Mouse (Mus musculus) gastrocnemius, adult 2 months (tissue): ENCODE data around the gene Rasgef1b. TPM values are rescaled to one million over a fixed set of nuclear protein-coding genes. Genes with fewer than 3 reads are reported as not detected.

Source experiments
- DNase-seq: peaks from one replicate; pipeline ENCODE4 v3.0.0; 2022
- H3K27ac ChIP-seq: fragments of 200-600 bp; 2 replicates; pipeline ENCODE4 v1.8.1; 2022; ENCODE audit warnings: mild to moderate bottlenecking
- H3K4me3 ChIP-seq: fragments of 200-600 bp; 2 replicates; pipeline ENCODE4 v1.8.1; 2022; ENCODE audit warnings: mild to moderate bottlenecking, moderate library complexity
- CTCF ChIP-seq: fragments of 200-600 bp; IDR thresholded peaks from 2 replicates; pipeline ENCODE4 v1.8.1; 2022; ENCODE audit warnings: antibody characterized with exemption, mild to moderate bottlenecking, moderate library complexity
- intact Hi-C: fragments of 180-260 bp; cut with DNase I; formaldehyde crosslinking; loops from one replicate; pipeline ENCODE4 v1.15.1; 2025
- total RNA-seq, 2 experiments: library from RNA; stranded (reverse); gene quantifications; 2 replicates each; pipeline ENCODE4 v1.2.3; 2021

Gene Rasgef1b
- total RNA-seq, 2 experiments from 2014 or later, result 0.26 to 0.47 TPM

- intact Hi-C loops, result no loop called here
- TF ChIP-seq CTCF, result no peak
These were observed 380.5 kb downstream of the Rasgef1b start for GRCm38 (mm10) chr5:99348257-99348849.

GRCm38 (mm10) chr5:99342527-99342926 is 386.3 kb downstream of the Rasgef1b start:
- no peak for DNase-seq
- no peak overlapping the region for H3K4me3 ChIP-seq
- intact Hi-C loops, result no loop called here
- TF ChIP-seq CTCF, result no peak
- H3K27ac ChIP-seq, result no peak overlapping the region

More at GRCm38 (mm10) chr5:99348257-99348849, 380.5 kb downstream of the Rasgef1b start:
- DNase-seq, result peak; percentile 85
- H3K27ac ChIP-seq, result no peak overlapping the region
- no peak overlapping the region for H3K4me3 ChIP-seq

- DNase-seq, result no peak
- peak overlapping the region; percentile 69 for H3K4me3 ChIP-seq
- H3K27ac ChIP-seq, result peak overlapping the region; percentile 64
- intact Hi-C loops, result no loop called here
- TF ChIP-seq CTCF, result no peak
These were observed 388.4 kb downstream of the Rasgef1b start for GRCm38 (mm10) chr5:99340311-99340989.

GRCm38 (mm10) chr5:99339790-99340189 is 389.1 kb downstream of the Rasgef1b start:
- Histone ChIP-seq H3K4me3 (peak overlapping the region; percentile 69), H3K27ac (peak overlapping the region; percentile 64)
- peak; percentile 75 for DNase-seq
- TF ChIP-seq CTCF, result no peak
- intact Hi-C loops, result no loop called here

GRCm38 (mm10) chr5:99338826-99339225 is 390.0 kb downstream of the Rasgef1b start:
- intact Hi-C loops, result no loop called here
- no peak overlapping the region for H3K27ac ChIP-seq
- DNase-seq, result no peak
- H3K4me3 ChIP-seq, result no peak overlapping the region
- no peak for TF ChIP-seq CTCF

GRCm38 (mm10) chr5:99336427-99336826 is 392.4 kb downstream of the Rasgef1b start:
- Histone ChIP-seq H3K4me3 (no peak overlapping the region), H3K27ac (no peak overlapping the region)
- no peak for TF ChIP-seq CTCF
- intact Hi-C loops, result no loop called here
- DNase-seq, result no peak

GRCm38 (mm10) chr5:99334017-99334416 is 394.8 kb downstream of the Rasgef1b start:
- no peak for TF ChIP-seq CTCF
- H3K4me3 ChIP-seq, result no peak overlapping the region
- H3K27ac ChIP-seq, result no peak overlapping the region
- intact Hi-C loops, result no loop called here
- DNase-seq, result no peak

DNA sequence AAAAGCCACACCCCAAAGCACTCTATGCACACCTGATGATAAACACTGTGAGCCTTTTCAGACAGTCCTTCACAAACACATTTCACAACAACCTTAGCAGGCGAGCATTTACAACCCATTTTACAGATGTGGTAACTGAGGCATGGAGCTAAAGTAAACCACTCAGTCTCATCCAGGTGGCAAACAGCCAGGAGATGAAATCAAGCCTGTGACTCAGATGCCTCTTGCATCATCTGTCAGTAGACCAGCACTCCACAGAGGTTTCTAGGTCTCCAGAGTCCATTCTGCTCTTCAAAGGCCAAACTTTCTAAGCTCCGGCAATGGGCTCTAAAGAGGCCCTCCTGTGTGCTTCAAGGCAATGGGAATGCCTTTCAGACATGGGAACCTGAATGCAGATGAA is 396.8 kb downstream of the Rasgef1b start:
- DNase-seq, result peak; percentile 40
- H3K4me3 ChIP-seq, result no peak overlapping the region
- no peak overlapping the region for H3K27ac ChIP-seq
- intact Hi-C loops, result no loop called here
- no peak for TF ChIP-seq CTCF

DNA sequence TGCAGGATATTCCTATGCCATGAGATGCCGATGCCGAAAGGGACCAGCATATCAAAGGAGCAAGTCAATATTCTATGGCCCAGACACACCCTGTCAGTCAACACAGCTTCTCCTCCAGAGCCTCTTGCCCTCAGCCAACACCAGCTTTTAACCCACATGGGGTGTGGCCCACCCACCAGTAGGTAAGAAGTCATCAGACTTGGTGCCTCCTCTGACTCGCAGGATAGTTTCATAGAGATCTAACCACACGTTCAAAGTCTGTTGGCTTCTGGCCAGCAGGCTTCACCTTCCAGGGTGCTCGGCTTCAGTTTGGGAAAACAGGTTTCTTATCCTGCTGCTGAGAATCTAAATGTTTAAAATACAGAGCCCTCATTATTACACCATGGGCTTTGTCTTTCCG is 399.8 kb downstream of the Rasgef1b start:
- Histone ChIP-seq H3K27ac (no peak overlapping the region), H3K4me3 (no peak overlapping the region)
- no peak for TF ChIP-seq CTCF
- DNase-seq, result no peak
- intact Hi-C loops, result no loop called here

DNA sequence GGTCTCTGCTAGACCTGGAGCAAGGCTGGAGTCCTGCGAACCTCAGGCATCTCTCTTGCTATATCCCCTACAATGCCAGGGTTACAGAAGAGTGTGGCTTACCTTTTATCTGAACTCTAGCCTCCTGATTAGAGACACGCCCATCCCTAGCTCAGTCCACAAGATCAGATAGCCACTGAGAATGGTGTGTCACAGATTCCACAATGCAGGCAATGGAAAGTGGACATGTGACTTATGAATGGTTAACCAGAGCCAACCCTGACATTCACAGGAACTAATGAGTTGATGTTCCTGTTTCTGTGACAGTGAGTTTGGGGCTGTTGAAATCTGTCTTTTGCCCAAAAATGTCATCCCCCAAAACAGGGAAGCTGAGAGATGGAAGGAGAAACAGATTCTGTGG is 401.8 kb downstream of the Rasgef1b start:
- intact Hi-C loops, result no loop called here
- no peak for DNase-seq
- TF ChIP-seq CTCF, result no peak
- H3K27ac ChIP-seq, result no peak overlapping the region
- no peak overlapping the region for H3K4me3 ChIP-seq

DNA sequence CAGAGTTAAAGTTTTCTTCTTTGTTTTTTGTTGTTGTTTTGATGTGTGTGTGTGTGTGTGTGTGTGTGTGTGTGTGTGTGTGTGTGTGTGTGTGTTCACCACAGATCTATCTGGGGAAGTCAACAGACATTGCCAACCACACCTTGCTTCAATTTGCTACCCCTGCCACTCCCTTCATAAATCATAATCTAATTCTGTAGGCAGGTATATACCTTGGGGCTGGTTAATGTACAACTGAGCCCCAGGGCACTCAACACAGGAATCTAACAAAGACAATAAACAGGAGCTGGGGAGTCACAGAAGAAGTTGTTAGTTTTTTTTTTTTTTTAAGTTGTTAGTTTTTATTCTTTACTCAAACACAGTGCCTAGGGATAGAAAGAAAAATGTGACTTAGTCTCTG is 403.6 kb downstream of the Rasgef1b start:
- no peak overlapping the region for H3K27ac ChIP-seq
- DNase-seq, result no peak
- no peak overlapping the region for H3K4me3 ChIP-seq
- intact Hi-C loops, result no loop called here
- TF ChIP-seq CTCF, result no peak

DNA sequence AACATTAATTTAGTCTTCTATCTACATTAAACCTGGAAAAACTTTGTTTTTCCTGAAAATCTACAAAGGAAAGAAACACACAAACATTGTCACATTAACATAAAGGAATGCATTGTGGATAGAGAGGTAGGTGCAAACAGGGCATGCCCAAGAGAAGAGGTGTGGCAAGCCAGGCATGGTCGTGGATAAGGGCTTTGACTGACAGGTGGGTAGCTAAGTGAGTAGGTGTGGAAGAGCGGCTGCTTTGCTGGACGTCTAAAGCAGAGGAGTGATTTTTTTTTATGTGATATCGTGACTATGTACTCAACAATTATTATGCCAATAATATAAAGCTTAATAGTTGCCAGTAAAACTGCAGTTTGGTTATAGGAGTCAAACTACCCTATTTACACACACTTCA is 408.1 kb downstream of the Rasgef1b start:
- no peak for DNase-seq
- no peak for TF ChIP-seq CTCF
- Histone ChIP-seq H3K27ac (no peak overlapping the region), H3K4me3 (no peak overlapping the region)
- intact Hi-C loops, result no loop called here

DNA sequence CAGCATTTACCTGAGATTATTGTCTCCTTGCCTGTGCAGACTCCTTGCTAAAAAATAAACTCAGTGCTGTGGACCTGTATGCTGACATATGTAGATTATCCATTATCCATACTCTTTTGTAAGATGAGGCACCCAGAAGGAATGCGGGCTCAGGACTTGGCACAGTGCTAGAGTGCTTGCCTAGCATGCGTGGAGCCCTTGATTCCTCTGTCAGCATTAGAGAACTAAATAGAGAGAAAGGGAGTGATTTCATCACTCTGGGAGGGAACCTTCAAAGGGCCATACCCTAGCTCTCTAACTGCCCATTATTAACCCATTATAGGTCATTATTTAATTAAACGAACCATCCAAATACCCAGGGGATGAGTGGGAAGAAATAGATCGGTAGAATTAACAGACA is 430.9 kb downstream of the Rasgef1b start:
- DNase-seq, result no peak
- no peak overlapping the region for H3K4me3 ChIP-seq
- no peak for TF ChIP-seq CTCF
- intact Hi-C loops, result no loop called here
- H3K27ac ChIP-seq, result no peak overlapping the region

- intact Hi-C loops, result no loop called here
- no peak for DNase-seq
- Histone ChIP-seq H3K4me3 (no peak overlapping the region), H3K27ac (no peak overlapping the region)
- no peak for TF ChIP-seq CTCF
These were observed 432.5 kb downstream of the Rasgef1b start for GRCm38 (mm10) chr5:99296348-99296747.
